Mouse (Mus musculus) cerebellum, adult 2 months (tissue): ENCODE measurements around the gene Mmp23. TPM values are rescaled to one million over a fixed set of nuclear protein-coding genes. Genes with fewer than 3 reads are reported as not detected.
"Not testable (repeated sequence)": the region's sequence is repeated elsewhere in the genome, so short reads cannot be mapped to it uniquely, and the experiment has no call there.

ENCODE experiments used
- DNase-seq, 2 experiments: peaks; one replicate each; pipeline ENCODE4 v3.0.0; 2021
- H3K27ac ChIP-seq: fragments of 200-500 bp; 2 replicates; pipeline ENCODE4 v1.5.1; 2012; ENCODE audit warnings: low read length, control low read depth, inconsistent platforms; ENCODE audit not compliant: insufficient read depth
- H3K27me3 ChIP-seq: fragments of 200-500 bp; 2 replicates; pipeline ENCODE4 v1.6.1; 2012; ENCODE audit warnings: inconsistent platforms, mild to moderate bottlenecking, low read length, moderate library complexity; ENCODE audit not compliant: control insufficient read depth, insufficient read depth
- H3K4me1 ChIP-seq: fragments of 200-500 bp; 2 replicates; pipeline ENCODE4 v1.6.1; 2011; ENCODE audit warnings: low read length; ENCODE audit not compliant: control insufficient read depth, insufficient read depth
- H3K4me3 ChIP-seq: fragments of 200-500 bp; replicated peaks from 2 replicates; pipeline ENCODE3; 2011; ENCODE audit warnings: mild to moderate bottlenecking, low read depth, low read length, control low read depth; ENCODE audit not compliant: insufficient read depth
- CTCF ChIP-seq: fragments of 200-500 bp; IDR thresholded peaks from 2 replicates; pipeline ENCODE4 v1.5.1; 2011; ENCODE audit warnings: low read depth, mild to moderate bottlenecking, control low read depth, low read length, moderate library complexity, borderline replicate concordance; ENCODE audit not compliant: insufficient read depth
- POLR2A ChIP-seq: fragments of 200-500 bp; IDR thresholded peaks from 2 replicates; pipeline ENCODE4 v1.6.1; 2011; ENCODE audit warnings: low read length, control low read depth, borderline replicate concordance; ENCODE audit not compliant: insufficient read depth
- WGBS: fragments of 180-500 bp; shearing (Covaris S2); methylation state at CpG from one replicate; pipeline ENCODE4 v1.1.7; 2018; 5-methylcytosine and 5-hydroxymethylcytosine counted together
- polyA plus RNA-seq: library from polyadenylated mRNA; depleted of rRNA; stranded (reverse); fragments of >200 nt; gene quantifications from 2 replicates; pipeline ENCODE4 v1.2.3, GENCODE M21; 2012

The Mmp23 gene
- polyA plus RNA-seq, 1 experiment = 38.1 TPM

GRCm38 (mm10) chr4:155653451-155654182 lies 433 bp upstream of the Mmp23 start:
- H3K27me3 ChIP-seq = no peaks in the 10 kb centered on the region
- peak overlapping the region; percentile 73 for H3K27ac ChIP-seq
- TF ChIP-seq POLR2A = 0 out of 2 replicates have a peak, but pooled peaks have one; percentile 25
- peak; percentile 16; the same call in 1 of the 2 replicates for TF ChIP-seq CTCF
- WGBS = 3% methylated on average over 31 of the region's 31 CpGs
- DNase-seq = peak; percentile 64 to 73
- H3K4me1 ChIP-seq = peaks cover 18% of the 10 kb centered on the region; the same call in 1 of the 2 replicates
- H3K4me3 ChIP-seq = peak overlapping the region; percentile 60

GRCm38 (mm10) chr4:155652283-155653085 lies 700 bp downstream of the Mmp23 start:
- WGBS = 21% methylated on average over 36 of the region's 36 CpGs

GRCm38 (mm10) chr4:155651553-155652269 lies 1.5 kb downstream of the Mmp23 start:
- TF ChIP-seq CTCF (no peak), POLR2A (no peak)
- peaks cover 18% of the 10 kb centered on the region; the same call in 1 of the 2 replicates for H3K4me1 ChIP-seq
- peak in 1 of 2 experiments; percentile 31 for DNase-seq
- no peak overlapping the region for H3K27ac ChIP-seq
- WGBS = 73% methylated on average over 15 of the region's 15 CpGs
- H3K27me3 ChIP-seq = no peaks in the 10 kb centered on the region
- H3K4me3 ChIP-seq = no peak overlapping the region

More at GRCm38 (mm10) chr4:155652283-155653085, 700 bp downstream of the Mmp23 start:
- Histone ChIP-seq H3K4me1 (peaks cover 18% of the 10 kb centered on the region; the same call in 1 of the 2 replicates), H3K27ac (peak overlapping the region; percentile 73), H3K4me3 (peak overlapping the region; percentile 60), H3K27me3 (no peaks in the 10 kb centered on the region)
- TF ChIP-seq POLR2A (peak; percentile 31; the same call in 1 of the 2 replicates), CTCF (no peak)
- peak in 1 of 2 experiments; percentile 66 for DNase-seq

GRCm38 (mm10) chr4:155649355-155649754 lies 3.8 kb downstream of the Mmp23 start:
- TF ChIP-seq CTCF (no peak), POLR2A (no peak)
- WGBS = 29% methylated on average over 11 of the region's 11 CpGs

GRCm38 (mm10) chr4:155645721-155646120 lies 7.5 kb downstream of the Mmp23 start:
- Histone ChIP-seq H3K27me3 (no peaks in the 10 kb centered on the region), H3K4me3 (no peak overlapping the region), H3K27ac (no peak overlapping the region), H3K4me1 (no peaks in the 10 kb centered on the region)
- no peak for DNase-seq
- TF ChIP-seq POLR2A (no peak), CTCF (no peak)
- WGBS = 96% methylated on average over 5 of the region's 5 CpGs

More at GRCm38 (mm10) chr4:155649355-155649754, 3.8 kb downstream of the Mmp23 start:
- Histone ChIP-seq H3K27me3 (no peaks in the 10 kb centered on the region), H3K27ac (no peak overlapping the region), H3K4me1 (peaks cover 12% of the 10 kb centered on the region; the same call in 1 of the 2 replicates), H3K4me3 (no peak overlapping the region)
- DNase-seq = peak; percentile 23 to 25

- H3K4me1 ChIP-seq, DNase-seq: not testable (repeated sequence)
Measured at GRCm38 (mm10) chr4:155645308-155645707, 7.9 kb downstream of the Mmp23 start, which contains the start of gene Gm10563. Gene Gm10563, minus strand, starts transcription at chr4:155645408.

GRCm38 (mm10) chr4:155643531-155643930 lies 9.7 kb downstream of the Mmp23 start:
- Histone ChIP-seq H3K4me1 (no peaks in the 10 kb centered on the region), H3K27ac (no peak overlapping the region), H3K4me3 (no peak overlapping the region), H3K27me3 (no peaks in the 10 kb centered on the region)
- 66% methylated on average over 1 of the region's 1 CpGs for WGBS
- TF ChIP-seq POLR2A (no peak), CTCF (no peak)
- no peak for DNase-seq

More at GRCm38 (mm10) chr4:155645308-155645707, 7.9 kb downstream of the Mmp23 start, which contains the start of gene Gm10563:
- not testable (repeated sequence) for H3K4me3 ChIP-seq, H3K27ac ChIP-seq, H3K27me3 ChIP-seq
- 94% methylated on average over 2 of the region's 2 CpGs for WGBS
